Mouse (Mus musculus): ENCODE measurements around the gene Ldb3. TPM values are rescaled to one million over a fixed set of nuclear protein-coding genes. Genes with fewer than 3 reads are reported as not detected.

Ldb3 gene
- polyA plus RNA-seq, 1 experiment from 2014 or later: 7.8 TPM

GRCm38 (mm10) chr14:34568626-34569025, 19.9 kb downstream of the Ldb3 start:
- Histone ChIP-seq H3K9me3 (no peaks in the 10 kb centered on the region), H3K4me3 (replicated peaks) (no peak overlapping the region), H3K4me2 (replicated peaks) (no peak overlapping the region), H3K4me1 (replicated peaks) (peaks cover 17% of the 10 kb centered on the region), H3K36me3 (no peaks in the 10 kb centered on the region), H3K9ac (no peak overlapping the region), H3K27ac (no peak overlapping the region), H3K27me3 (replicated peaks) (no peaks in the 10 kb centered on the region)
- 88% methylated on average over 4 of the region's 4 CpGs for WGBS
- no peak for ATAC-seq

- Histone ChIP-seq H3K9me3 (no peaks in the 10 kb centered on the region), H3K27me3 (replicated peaks) (no peaks in the 10 kb centered on the region), H3K9ac (no peak overlapping the region), H3K4me3 (replicated peaks) (no peak overlapping the region), H3K4me2 (replicated peaks) (no peak overlapping the region), H3K36me3 (no peaks in the 10 kb centered on the region), H3K4me1 (replicated peaks) (peaks cover 12% of the 10 kb centered on the region), H3K27ac (no peak overlapping the region)
- 52% methylated on average over 5 of the region's 5 CpGs for WGBS
- ATAC-seq: no peak
Observed at GRCm38 (mm10) chr14:34567697-34568096, 20.8 kb downstream of the Ldb3 start.

DNA sequence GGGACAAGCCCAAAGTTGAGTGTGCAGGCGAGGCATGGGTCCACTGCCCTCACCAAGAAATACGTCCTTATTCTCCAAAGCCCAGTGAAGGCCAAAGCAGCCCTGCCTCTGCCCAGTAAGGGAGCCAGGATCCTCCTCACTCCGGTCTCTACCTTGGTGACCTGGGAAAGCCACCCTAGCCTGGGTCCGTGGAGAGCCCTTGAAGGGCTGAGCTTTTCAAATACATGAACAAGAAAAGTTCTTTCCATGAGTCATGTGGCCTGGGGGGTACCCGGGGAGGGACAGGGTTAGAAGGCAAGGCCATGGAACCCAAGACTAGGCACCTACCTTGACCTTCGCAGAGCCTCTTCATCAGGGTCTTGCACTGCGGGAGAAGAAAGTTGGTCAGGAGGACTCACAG, 22.0 kb downstream of the Ldb3 start:
- Histone ChIP-seq H3K27me3 (replicated peaks) (no peaks in the 10 kb centered on the region), H3K9me3 (no peaks in the 10 kb centered on the region), H3K4me1 (replicated peaks) (peaks cover 12% of the 10 kb centered on the region), H3K4me2 (replicated peaks) (no peak overlapping the region), H3K27ac (peak overlapping the region; percentile 46; the same call in 1 of the 2 replicates), H3K4me3 (replicated peaks) (no peak overlapping the region), H3K9ac (no peak overlapping the region), H3K36me3 (no peaks in the 10 kb centered on the region)
- WGBS: 93% methylated on average over 7 of the region's 7 CpGs
- ATAC-seq: no peak

- Histone ChIP-seq H3K27me3 (replicated peaks) (no peaks in the 10 kb centered on the region), H3K4me3 (replicated peaks) (no peak overlapping the region), H3K4me1 (replicated peaks) (peaks cover 12% of the 10 kb centered on the region), H3K9me3 (no peaks in the 10 kb centered on the region), H3K36me3 (no peaks in the 10 kb centered on the region), H3K27ac (peak overlapping the region; percentile 46; the same call in 1 of the 2 replicates), H3K9ac (no peak overlapping the region), H3K4me2 (replicated peaks) (no peak overlapping the region)
- WGBS: 49% methylated on average over 17 of the region's 17 CpGs
- peak; percentile 63 for ATAC-seq
Observed at GRCm38 (mm10) chr14:34565711-34566110, 22.8 kb downstream of the Ldb3 start.

GRCm38 (mm10) chr14:34564646-34565045, 23.8 kb downstream of the Ldb3 start:
- Histone ChIP-seq H3K4me1 (replicated peaks) (peaks cover 12% of the 10 kb centered on the region), H3K4me2 (replicated peaks) (no peak overlapping the region), H3K9me3 (no peaks in the 10 kb centered on the region), H3K9ac (no peak overlapping the region), H3K27me3 (replicated peaks) (no peaks in the 10 kb centered on the region), H3K36me3 (no peaks in the 10 kb centered on the region), H3K4me3 (replicated peaks) (no peak overlapping the region), H3K27ac (peak overlapping the region; percentile 46; the same call in 1 of the 2 replicates)
- ATAC-seq: no peak
- 69% methylated on average over 4 of the region's 5 CpGs for WGBS

- H3K4me3 ChIP-seq (replicated peaks): no peak overlapping the region
- no peak overlapping the region for H3K27ac ChIP-seq
- no peaks in the 10 kb centered on the region for H3K9me3 ChIP-seq
- H3K9ac ChIP-seq: no peak overlapping the region
- H3K4me1 ChIP-seq (replicated peaks): peaks cover 6% of the 10 kb centered on the region
- H3K4me2 ChIP-seq (replicated peaks): no peak overlapping the region
- H3K27me3 ChIP-seq (replicated peaks): no peaks in the 10 kb centered on the region
- H3K36me3 ChIP-seq: no peaks in the 10 kb centered on the region
- WGBS: 14% methylated on average over 2 of the region's 2 CpGs
- no peak for ATAC-seq
Observed at GRCm38 (mm10) chr14:34562393-34562792, 26.1 kb downstream of the Ldb3 start.

DNA sequence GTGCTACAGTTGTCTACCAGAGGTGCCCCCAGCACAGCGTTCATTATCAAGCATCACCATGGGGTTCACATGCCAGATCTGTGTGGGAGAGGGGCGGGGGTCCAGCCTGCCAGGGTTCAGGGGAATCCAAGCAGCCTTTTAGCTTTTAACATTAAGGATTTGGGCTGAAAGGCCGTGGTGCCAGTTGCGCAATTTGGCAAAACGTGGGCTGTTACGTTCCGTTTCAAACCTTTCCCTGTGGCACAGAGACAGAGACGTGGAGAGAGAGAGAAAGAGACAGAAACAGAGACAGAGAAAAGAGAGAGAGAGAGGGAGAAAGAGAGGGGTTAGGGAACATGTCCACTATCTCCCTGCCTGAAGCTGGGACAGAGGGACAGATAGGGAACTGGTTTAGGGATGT, 26.8 kb downstream of the Ldb3 start:
- no peak overlapping the region for H3K4me2 ChIP-seq (replicated peaks)
- no peak overlapping the region for H3K9ac ChIP-seq
- H3K36me3 ChIP-seq: no peaks in the 10 kb centered on the region
- WGBS: 92% methylated on average over 8 of the region's 8 CpGs
- H3K27me3 ChIP-seq (replicated peaks): no peaks in the 10 kb centered on the region
- no peaks in the 10 kb centered on the region for H3K9me3 ChIP-seq
- H3K27ac ChIP-seq: no peak overlapping the region
- ATAC-seq: no peak
- H3K4me1 ChIP-seq (replicated peaks): peaks cover 6% of the 10 kb centered on the region
- no peak overlapping the region for H3K4me3 ChIP-seq (replicated peaks)

GRCm38 (mm10) chr14:34558947-34559346, 29.5 kb downstream of the Ldb3 start:
- Histone ChIP-seq H3K4me3 (replicated peaks) (no peak overlapping the region), H3K9me3 (no peaks in the 10 kb centered on the region), H3K36me3 (no peaks in the 10 kb centered on the region), H3K27ac (no peak overlapping the region), H3K27me3 (replicated peaks) (no peaks in the 10 kb centered on the region), H3K4me1 (replicated peaks) (no peaks in the 10 kb centered on the region), H3K9ac (no peak overlapping the region), H3K4me2 (replicated peaks) (no peak overlapping the region)
- ATAC-seq: no peak
- 90% methylated on average over 9 of the region's 9 CpGs for WGBS

DNA sequence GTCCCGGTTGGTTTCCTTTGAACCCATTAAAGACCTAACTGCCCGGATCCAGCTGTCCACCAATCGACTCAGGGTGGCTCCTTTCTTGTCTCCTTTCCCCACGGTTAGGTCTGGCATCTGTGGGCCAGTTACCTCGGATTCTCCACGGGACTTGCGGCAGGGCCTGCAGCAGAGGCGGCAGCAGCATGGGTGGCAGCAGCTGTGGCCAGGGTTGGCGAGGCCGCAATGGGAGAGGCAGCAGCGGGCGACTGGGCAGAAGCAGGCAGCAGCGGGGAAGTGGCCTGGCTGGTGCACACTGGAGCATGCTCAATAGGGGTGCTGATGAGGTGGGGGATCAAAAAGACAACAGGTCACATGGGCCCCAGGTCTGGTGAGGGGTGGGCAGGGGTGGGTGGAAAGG, 33.3 kb downstream of the Ldb3 start:
- H3K36me3 ChIP-seq: no peaks in the 10 kb centered on the region
- ATAC-seq: no peak
- no peaks in the 10 kb centered on the region for H3K27me3 ChIP-seq (replicated peaks)
- H3K27ac ChIP-seq: no peak overlapping the region
- 78% methylated on average over 13 of the region's 13 CpGs for WGBS
- H3K9me3 ChIP-seq: no peaks in the 10 kb centered on the region
- H3K4me3 ChIP-seq (replicated peaks): no peak overlapping the region
- H3K4me2 ChIP-seq (replicated peaks): no peak overlapping the region
- no peak overlapping the region for H3K9ac ChIP-seq
- H3K4me1 ChIP-seq (replicated peaks): 0 out of 2 replicates have a peak, but pooled peaks cover 2% of the 10 kb centered on the region

GRCm38 (mm10) chr14:34554047-34554446, 34.4 kb downstream of the Ldb3 start:
- Histone ChIP-seq H3K27me3 (replicated peaks) (no peaks in the 10 kb centered on the region), H3K27ac (no peak overlapping the region), H3K4me2 (replicated peaks) (no peak overlapping the region), H3K36me3 (no peaks in the 10 kb centered on the region), H3K4me3 (replicated peaks) (no peak overlapping the region), H3K9ac (no peak overlapping the region), H3K9me3 (no peaks in the 10 kb centered on the region), H3K4me1 (replicated peaks) (0 out of 2 replicates have a peak, but pooled peaks cover 4% of the 10 kb centered on the region)
- no peak for ATAC-seq
- 52% methylated on average over 3 of the region's 3 CpGs for WGBS

DNA sequence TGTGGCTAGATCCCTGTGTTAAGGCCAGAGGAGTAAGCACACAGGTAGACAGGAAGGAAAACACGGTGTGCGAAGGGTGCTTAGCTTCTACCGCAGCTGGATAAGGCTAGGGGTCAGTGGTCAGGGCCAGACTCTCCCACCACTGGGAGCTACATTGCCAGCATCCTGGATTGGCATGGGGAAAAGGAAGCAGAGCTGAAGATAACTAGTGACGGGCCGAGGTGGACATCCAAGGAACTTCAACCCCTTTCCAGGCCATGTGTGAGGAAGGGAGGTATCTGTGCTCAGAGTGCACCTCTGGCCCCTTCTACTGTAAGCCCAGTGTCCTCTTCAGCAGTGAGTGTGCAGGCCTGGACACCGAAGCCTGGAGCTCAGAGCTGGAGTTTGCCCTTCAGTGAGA, 35.0 kb downstream of the Ldb3 start:
- H3K9me3 ChIP-seq: no peaks in the 10 kb centered on the region
- no peak for ATAC-seq
- no peaks in the 10 kb centered on the region for H3K36me3 ChIP-seq
- H3K27me3 ChIP-seq (replicated peaks): no peaks in the 10 kb centered on the region
- H3K27ac ChIP-seq: no peak overlapping the region
- H3K4me2 ChIP-seq (replicated peaks): no peak overlapping the region
- H3K9ac ChIP-seq: no peak overlapping the region
- no peak overlapping the region for H3K4me3 ChIP-seq (replicated peaks)
- WGBS: 85% methylated on average over 6 of the region's 6 CpGs
- 0 out of 2 replicates have a peak, but pooled peaks cover 4% of the 10 kb centered on the region for H3K4me1 ChIP-seq (replicated peaks)

GRCm38 (mm10) chr14:34552226-34552625, 36.3 kb downstream of the Ldb3 start:
- 88% methylated on average over 5 of the region's 5 CpGs for WGBS
- H3K9ac ChIP-seq: no peak overlapping the region

DNA sequence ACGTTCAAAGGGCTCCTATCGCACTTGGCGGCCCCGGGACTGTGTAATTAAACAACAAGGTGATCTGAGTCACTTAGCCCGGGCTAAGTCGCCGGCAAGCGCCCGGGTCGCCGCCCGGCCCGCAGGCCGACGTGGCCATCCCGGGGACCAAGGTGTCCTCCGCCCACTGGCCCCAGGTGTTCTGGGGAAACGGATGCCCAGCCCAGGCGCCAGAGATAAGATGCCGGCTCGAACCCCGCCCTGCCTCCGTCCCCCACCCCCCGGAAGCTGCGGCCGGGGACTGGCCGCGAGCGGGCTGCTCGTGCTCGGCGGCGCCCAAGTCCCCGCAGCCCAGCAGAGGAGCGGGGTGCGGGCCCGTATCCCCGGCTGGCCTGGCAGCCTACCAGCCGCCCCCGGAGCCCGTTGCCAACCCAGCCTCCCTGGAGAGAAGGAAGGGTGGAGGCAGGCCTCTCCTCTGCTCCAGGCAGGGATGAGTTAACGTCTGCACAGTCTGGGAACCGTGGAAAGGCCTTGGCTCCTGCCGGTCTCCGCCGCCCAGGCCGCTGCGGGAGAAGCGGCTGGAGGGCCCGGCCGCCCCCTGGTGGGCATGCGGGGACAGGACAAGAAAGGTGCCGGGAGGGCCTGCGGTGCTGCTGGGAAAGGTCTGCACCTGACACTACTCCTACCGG, 39.3 kb downstream of the Ldb3 start:
- peak overlapping the region; percentile 83 for H3K4me3 ChIP-seq (replicated peaks)
- peak overlapping the region; percentile 83 for H3K9ac ChIP-seq
- peak overlapping the region; percentile 88 for H3K27ac ChIP-seq
- under 1% methylated on average over 55 of the region's 55 CpGs for WGBS
- H3K36me3 ChIP-seq: no peaks in the 10 kb centered on the region
- no peaks in the 10 kb centered on the region for H3K9me3 ChIP-seq
- peak; percentile 95 for ATAC-seq
- H3K27me3 ChIP-seq (replicated peaks): no peaks in the 10 kb centered on the region
- H3K4me2 ChIP-seq (replicated peaks): peak overlapping the region; percentile 92
- peaks cover 15% of the 10 kb centered on the region; the same call in 1 of the 2 replicates for H3K4me1 ChIP-seq (replicated peaks)

More at GRCm38 (mm10) chr14:34552226-34552625, 36.3 kb downstream of the Ldb3 start:
- ATAC-seq: no peak
- no peaks in the 10 kb centered on the region for H3K9me3 ChIP-seq
- 0 out of 2 replicates have a peak, but pooled peaks cover 4% of the 10 kb centered on the region for H3K4me1 ChIP-seq (replicated peaks)
- no peak overlapping the region for H3K27ac ChIP-seq
- no peak overlapping the region for H3K4me2 ChIP-seq (replicated peaks)
- H3K36me3 ChIP-seq: no peaks in the 10 kb centered on the region
- H3K4me3 ChIP-seq (replicated peaks): no peak overlapping the region
- no peaks in the 10 kb centered on the region for H3K27me3 ChIP-seq (replicated peaks)
